Mouse (Mus musculus): ENCODE measurements around the gene Tmem81. TPM values are rescaled to one million over a fixed set of nuclear protein-coding genes. Genes with fewer than 3 reads are reported as not detected.

Gene Tmem81
- polyA plus RNA-seq, 1 experiment: 1.2 TPM

DNA sequence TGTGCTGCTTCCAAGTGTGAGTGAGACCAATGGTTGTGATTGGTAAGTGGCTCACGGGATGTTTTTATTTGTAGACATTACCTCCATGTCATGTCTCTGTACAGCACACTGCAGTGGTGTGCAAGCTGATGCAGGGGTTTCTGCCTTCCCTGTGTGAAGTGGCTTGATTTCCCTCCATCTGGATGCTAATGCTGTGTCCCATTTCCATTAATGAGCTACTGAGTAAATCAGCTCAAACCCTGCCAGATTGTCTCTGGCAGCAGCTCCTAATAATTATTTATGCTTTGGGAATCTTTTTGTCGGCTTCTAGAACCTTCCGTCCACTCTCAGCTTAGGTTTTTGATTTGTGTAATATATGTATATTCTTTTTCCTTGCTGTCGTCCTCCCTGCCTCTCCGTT, 875 bp upstream of the Tmem81 start:
- no peak overlapping the region for H3K27ac ChIP-seq (replicated peaks; ENCODE audit: low read depth, low read length)
- H3K4me1 ChIP-seq (ENCODE audit: control insufficient read depth, insufficient read depth, insufficient read length, low read length): no peaks in the 10 kb centered on the region

DNA sequence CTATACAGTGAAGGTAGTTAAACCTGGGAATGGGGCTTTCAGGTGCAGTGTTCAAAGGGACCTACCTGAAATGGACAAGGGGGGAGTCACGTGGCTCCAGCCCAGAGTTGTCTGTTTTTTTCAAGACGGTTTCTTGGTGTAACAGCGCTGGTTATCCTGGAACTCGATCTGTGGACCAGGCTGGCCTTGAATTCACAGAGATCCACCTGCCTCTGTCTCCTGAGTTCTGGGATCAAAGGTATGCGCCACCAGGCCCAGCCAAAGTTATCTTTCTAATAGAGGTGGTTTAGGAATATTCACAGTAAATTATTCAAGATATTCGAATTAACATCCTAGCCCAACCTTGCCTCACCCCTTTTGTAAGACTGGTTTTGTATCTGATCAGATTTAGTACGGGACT, 626 bp downstream of the Tmem81 start:
- no peak overlapping the region for H3K27ac ChIP-seq (replicated peaks; ENCODE audit: low read depth, low read length)
- no peak overlapping the region for H3K4me3 ChIP-seq (ENCODE audit: insufficient read depth, low read depth, low read length)
- no peaks in the 10 kb centered on the region for H3K4me1 ChIP-seq (ENCODE audit: control insufficient read depth, insufficient read depth, insufficient read length, low read length)

More for the DNA sequence above, 875 bp upstream of the Tmem81 start:
- no peak overlapping the region for H3K4me3 ChIP-seq (ENCODE audit: insufficient read depth, low read depth, low read length)

DNA sequence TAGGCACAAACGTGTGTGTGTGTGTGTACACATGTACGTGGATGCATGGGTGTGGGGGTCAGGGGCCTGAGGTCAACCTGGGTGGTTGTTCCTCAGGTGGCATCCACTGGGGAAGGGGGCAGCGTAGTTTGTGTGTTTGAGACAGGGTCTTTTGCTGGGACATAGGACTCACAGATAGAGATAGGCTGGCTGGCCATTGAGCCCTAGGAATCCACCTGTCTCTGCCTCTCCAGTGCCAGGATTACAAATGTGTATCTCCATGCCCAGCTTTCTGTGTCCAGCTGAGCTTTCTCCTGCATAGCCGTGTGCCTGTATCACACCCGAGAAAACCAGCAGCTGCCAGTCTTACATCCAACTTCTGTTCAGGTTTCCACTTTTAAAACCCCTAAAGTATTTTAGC, 3.7 kb downstream of the Tmem81 start:
- no peak overlapping the region for H3K4me3 ChIP-seq (ENCODE audit: insufficient read depth, low read depth, low read length)
- no peaks in the 10 kb centered on the region for H3K4me1 ChIP-seq (ENCODE audit: control insufficient read depth, insufficient read depth, insufficient read length, low read length)
- no peak overlapping the region for H3K27ac ChIP-seq (replicated peaks; ENCODE audit: low read depth, low read length)

DNA sequence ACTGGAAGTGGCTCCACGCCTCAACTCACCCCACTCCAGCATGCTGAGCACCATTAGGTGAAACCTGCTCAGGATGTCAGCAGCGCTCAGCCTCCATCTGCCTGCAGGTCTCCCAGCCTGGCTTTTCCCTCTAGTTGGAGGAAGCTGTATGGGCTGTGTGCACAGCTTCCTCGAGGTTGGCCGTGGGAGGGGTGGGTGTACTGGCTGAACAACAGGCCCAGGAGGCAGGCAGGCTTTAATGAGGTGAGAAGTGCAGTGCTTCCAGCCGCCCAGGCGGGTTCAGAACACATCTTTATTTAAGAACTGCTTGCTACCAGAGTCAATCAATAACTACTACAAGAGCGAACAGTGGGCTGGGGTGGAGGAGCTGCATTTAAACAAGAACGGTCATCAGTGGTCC, 5.5 kb downstream of the Tmem81 start:
- Histone ChIP-seq H3K4me1 (ENCODE audit: control insufficient read depth, insufficient read depth, insufficient read length, low read length) (no peaks in the 10 kb centered on the region), H3K27ac (replicated peaks; ENCODE audit: low read depth, low read length) (no peak overlapping the region), H3K4me3 (ENCODE audit: insufficient read depth, low read depth, low read length) (no peak overlapping the region)

DNA sequence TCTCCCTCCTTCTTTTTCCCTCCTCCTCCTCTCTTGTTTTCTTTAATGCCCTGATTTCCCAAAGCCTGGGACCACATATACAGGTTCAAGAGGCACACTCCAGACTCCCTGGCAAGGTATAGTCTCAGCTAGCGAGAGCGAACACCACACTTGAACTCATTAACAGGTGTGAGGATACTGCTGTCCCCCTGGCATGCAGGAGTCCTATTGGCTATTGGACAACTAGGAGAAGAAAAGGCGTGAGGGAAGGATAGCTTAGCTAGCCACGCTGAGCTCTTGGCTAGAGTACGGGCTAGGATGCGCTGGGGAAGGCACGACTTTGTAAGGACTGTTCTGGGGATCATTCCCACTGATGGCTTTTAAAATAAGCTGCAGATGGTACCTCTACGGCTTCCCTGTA, 6.1 kb downstream of the Tmem81 start:
- H3K4me3 ChIP-seq (ENCODE audit: insufficient read depth, low read depth, low read length): no peak overlapping the region
- H3K27ac ChIP-seq (replicated peaks; ENCODE audit: low read depth, low read length): no peak overlapping the region
- no peaks in the 10 kb centered on the region for H3K4me1 ChIP-seq (ENCODE audit: control insufficient read depth, insufficient read depth, insufficient read length, low read length)

DNA sequence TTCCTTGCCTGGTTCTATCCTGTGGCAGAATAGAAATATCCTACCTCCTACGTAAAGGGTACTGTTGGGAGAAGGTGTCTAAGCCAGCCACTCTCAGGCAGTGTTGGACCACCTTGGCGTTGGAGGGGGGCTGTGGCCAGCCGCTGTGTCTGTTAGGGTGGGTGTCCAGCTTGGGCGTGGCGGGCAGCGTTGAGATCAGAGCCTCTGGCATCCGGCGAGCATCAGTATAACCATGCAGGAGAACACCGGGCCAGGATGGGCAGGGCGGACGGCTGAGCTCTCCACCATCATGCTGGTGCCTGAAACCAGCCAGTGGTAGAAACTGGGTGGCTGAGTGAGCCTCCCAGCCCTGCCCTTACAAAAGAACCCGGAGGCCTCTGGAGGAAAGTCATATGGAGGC, 9.3 kb downstream of the Tmem81 start:
- no peak overlapping the region for H3K4me3 ChIP-seq (ENCODE audit: insufficient read depth, low read depth, low read length)
- H3K4me1 ChIP-seq (ENCODE audit: control insufficient read depth, insufficient read depth, insufficient read length, low read length): no peaks in the 10 kb centered on the region
- H3K27ac ChIP-seq (replicated peaks; ENCODE audit: low read depth, low read length): no peak overlapping the region

DNA sequence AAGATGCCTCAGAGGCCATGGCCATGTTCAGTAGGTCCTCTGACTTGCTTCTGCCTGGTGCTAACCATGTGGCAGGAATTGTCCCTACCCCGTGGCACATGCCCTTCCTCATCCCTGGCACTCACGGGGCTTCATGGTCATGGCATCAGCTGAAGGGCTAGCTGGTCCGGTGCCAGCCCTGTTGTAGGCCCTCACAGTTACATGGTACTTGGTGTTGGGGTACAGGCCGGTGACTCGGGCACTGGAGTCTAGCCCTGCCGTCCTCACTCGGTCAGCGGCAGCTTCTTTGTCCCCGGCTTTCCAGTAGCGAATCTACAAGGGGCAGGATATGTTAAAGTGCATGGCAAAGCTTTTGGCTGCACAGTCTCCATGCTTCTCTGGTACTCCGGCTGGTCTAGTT, 10.7 kb downstream of the Tmem81 start:
- H3K4me3 ChIP-seq (ENCODE audit: insufficient read depth, low read depth, low read length): no peak overlapping the region
- no peak overlapping the region for H3K27ac ChIP-seq (replicated peaks; ENCODE audit: low read depth, low read length)

DNA sequence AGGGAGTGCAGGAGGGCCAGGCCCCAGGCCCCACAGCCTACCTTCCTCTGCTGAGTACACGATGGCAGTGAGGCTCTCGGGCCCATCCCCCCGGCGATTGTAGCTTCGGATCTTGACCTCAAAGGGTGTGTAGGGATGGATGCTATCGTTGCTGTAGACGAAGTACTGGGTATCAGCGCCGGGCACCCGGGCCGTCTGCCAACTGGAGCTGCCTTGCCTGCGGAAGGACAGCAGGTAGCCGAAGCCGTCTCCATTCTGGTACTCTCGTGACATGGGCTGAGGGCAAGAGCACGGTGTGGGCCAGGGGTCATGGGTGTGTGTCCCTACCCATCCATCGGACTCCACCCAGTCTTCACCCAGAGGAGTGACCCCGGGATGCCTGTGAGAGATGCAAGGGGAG, 12.6 kb downstream of the Tmem81 start:
- Histone ChIP-seq H3K4me3 (ENCODE audit: insufficient read depth, low read depth, low read length) (no peak overlapping the region), H3K27ac (replicated peaks; ENCODE audit: low read depth, low read length) (no peak overlapping the region), H3K4me1 (ENCODE audit: control insufficient read depth, insufficient read depth, insufficient read length, low read length) (no peaks in the 10 kb centered on the region)

More for the DNA sequence above, 10.7 kb downstream of the Tmem81 start:
- no peaks in the 10 kb centered on the region for H3K4me1 ChIP-seq (ENCODE audit: control insufficient read depth, insufficient read depth, insufficient read length, low read length)

DNA sequence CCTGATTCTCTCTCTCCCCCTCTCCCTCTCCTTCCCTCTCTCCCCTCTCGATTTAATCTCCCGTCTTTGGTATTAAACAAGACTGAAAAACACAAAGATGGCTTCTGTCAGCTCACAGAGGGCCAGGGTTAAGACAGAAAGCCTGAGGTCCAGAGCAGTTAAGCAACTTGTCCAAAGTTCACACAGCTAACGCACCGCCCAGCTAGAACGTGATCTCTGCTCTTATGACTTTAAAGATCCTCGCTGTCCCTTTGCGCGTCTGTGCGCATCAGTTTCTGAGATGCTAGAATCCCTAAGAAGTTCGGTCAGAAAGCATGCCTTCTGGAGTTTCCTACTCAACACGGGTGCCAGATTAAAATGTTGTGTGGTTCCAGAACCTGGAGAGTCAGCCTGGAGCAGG, 13.7 kb downstream of the Tmem81 start:
- no peak overlapping the region for H3K27ac ChIP-seq (replicated peaks; ENCODE audit: low read depth, low read length)
- H3K4me1 ChIP-seq (ENCODE audit: control insufficient read depth, insufficient read depth, insufficient read length, low read length): no peaks in the 10 kb centered on the region
- no peak overlapping the region for H3K4me3 ChIP-seq (ENCODE audit: insufficient read depth, low read depth, low read length)

DNA sequence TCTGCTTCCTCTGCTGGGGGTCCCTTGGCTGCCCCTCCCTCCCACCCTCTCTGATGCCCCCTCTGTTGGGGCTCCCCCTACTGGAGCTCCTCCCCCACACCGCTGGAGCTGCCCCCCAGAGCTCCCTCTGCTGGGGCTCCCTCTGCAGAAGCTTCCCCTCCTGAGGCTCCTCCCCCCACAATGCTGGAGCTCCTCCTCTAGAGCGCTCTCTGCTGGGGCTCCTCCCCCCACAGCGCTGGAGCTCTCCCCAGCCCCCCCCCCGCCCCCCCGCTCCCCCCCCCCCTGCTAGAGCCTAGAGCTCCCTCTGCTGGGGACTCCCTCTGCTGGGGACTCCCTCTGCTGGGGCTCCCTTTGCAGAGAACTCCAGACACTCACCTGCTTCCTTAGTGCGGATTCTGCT, 14.7 kb downstream of the Tmem81 start:
- Histone ChIP-seq H3K27ac (replicated peaks; ENCODE audit: low read depth, low read length) (no peak overlapping the region), H3K4me1 (ENCODE audit: control insufficient read depth, insufficient read depth, insufficient read length, low read length) (no peaks in the 10 kb centered on the region), H3K4me3 (ENCODE audit: insufficient read depth, low read depth, low read length) (no peak overlapping the region)

DNA sequence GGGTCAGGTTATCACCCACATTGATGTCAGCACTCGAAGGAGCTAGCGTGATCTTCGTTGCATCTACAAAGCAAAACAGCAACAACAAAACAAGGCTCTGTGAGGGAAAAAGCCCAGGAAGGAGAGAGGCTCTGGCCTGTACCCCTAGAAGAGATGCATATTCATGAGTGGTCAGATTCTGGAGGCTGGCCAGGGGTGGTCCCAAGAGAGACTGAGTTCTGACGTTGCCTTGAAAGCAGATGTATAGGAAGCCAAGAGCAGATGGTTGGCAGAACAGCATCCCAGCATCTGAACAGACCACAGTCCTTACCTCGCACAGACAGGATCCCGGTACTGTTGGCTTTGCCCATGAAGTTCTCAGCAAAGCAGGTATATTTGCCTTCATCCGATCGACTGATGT, 17.0 kb downstream of the Tmem81 start:
- no peak overlapping the region for H3K4me3 ChIP-seq (ENCODE audit: insufficient read depth, low read depth, low read length)
- no peak overlapping the region for H3K27ac ChIP-seq (replicated peaks; ENCODE audit: low read depth, low read length)
- no peaks in the 10 kb centered on the region for H3K4me1 ChIP-seq (ENCODE audit: control insufficient read depth, insufficient read depth, insufficient read length, low read length)

DNA sequence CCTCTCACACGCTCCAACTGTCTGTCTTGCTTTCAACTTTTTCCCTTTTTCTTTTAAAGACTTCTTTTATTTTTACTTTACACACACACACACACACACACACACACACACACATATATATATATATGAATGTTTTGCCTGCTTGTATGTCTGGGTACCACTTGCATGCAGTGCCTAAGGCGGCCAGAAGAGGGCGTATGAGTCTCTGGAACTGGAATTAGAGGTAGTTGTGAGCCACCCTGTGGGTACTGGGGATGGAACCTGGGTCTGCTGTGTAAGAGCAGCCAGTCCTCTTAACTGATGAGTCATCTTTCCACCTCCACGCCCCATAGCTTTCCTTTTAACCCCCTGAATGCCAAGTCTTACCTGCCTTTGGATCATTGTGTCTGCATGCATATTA, 17.9 kb downstream of the Tmem81 start:
- no peak overlapping the region for H3K27ac ChIP-seq (replicated peaks; ENCODE audit: low read depth, low read length)
- H3K4me3 ChIP-seq (ENCODE audit: insufficient read depth, low read depth, low read length): no peak overlapping the region
- H3K4me1 ChIP-seq (ENCODE audit: control insufficient read depth, insufficient read depth, insufficient read length, low read length): no peaks in the 10 kb centered on the region

DNA sequence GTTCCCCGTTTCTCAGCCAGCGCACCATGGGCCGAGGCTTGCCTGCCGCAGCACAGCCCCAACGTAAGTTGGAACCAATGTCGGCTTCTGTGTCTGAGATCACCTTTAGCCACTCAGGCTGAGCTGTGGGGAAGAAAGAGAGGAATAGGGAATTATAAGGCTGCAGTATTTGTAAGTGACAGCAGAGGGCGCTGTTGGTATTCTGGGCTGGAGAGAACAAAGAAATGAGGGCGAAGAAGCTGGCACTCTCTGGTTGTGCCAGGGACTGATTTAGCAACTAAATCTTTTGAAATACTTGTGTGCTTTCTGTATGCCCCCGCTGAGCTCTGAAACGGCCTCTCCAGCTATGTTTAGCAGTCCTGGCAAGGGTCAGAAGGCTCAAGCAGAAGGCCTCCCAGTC, 19.8 kb downstream of the Tmem81 start:
- no peaks in the 10 kb centered on the region for H3K4me1 ChIP-seq (ENCODE audit: control insufficient read depth, insufficient read depth, insufficient read length, low read length)
- no peak overlapping the region for H3K27ac ChIP-seq (replicated peaks; ENCODE audit: low read depth, low read length)
- H3K4me3 ChIP-seq (ENCODE audit: insufficient read depth, low read depth, low read length): no peak overlapping the region

DNA sequence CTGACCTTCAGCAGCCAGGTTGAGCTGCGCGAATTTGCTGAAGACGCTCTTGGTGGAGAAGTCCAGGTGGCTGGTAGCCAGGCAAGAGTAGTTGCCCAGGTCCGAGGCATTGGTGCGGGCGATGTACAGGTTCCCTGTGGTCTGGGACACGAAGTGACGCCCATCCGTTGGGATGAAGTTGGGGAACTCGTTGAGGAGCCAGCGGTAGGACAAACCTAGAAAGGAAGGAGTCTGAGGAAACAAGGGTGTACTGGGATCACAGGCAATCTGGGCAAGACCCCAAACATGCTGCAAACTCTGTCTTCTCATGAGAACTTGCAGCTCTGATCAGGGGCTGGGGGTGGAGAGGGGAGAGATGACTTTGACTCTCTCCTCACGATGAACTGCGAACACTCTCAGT, 22.0 kb downstream of the Tmem81 start:
- no peak overlapping the region for H3K27ac ChIP-seq (replicated peaks; ENCODE audit: low read depth, low read length)
- H3K4me3 ChIP-seq (ENCODE audit: insufficient read depth, low read depth, low read length): no peak overlapping the region
- H3K4me1 ChIP-seq (ENCODE audit: control insufficient read depth, insufficient read depth, insufficient read length, low read length): no peaks in the 10 kb centered on the region

DNA sequence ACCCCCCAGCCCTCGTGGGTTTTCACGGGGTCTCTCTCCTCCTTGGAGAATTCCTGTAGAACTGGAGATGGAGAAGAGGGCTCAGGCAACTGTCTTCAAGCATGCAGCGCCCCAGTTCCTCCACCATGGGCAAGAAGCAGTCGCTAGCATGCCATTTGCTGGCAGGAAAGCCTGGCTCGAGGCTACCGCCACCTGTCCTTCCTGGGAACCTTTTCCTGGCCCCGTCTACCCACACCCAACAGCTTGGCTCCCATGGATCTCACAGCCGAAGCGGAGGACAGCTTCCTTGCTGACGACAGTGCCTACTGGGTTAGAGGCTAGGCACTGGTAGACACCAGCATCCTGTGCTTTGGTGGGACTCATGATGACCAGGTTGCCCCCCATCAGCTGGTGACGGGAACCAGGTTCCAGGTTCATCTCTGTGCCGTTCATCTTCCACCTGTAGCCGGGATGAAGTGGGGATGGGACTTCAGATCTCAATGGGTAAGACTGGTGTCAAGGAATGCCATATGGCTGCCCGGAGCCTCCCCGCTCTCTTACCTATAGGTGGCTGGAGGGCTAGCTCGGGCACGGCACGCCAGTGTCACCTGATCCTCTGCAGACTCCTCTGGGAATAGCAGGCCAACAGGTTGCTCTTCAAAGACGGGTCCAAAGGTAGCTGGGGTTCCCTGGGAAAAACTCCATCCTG, 22.8 kb downstream of the Tmem81 start:
- H3K4me1 ChIP-seq (ENCODE audit: control insufficient read depth, insufficient read depth, insufficient read length, low read length): no peaks in the 10 kb centered on the region
- no peak overlapping the region for H3K4me3 ChIP-seq (ENCODE audit: insufficient read depth, low read depth, low read length)
- no peak overlapping the region for H3K27ac ChIP-seq (replicated peaks; ENCODE audit: low read depth, low read length)

DNA sequence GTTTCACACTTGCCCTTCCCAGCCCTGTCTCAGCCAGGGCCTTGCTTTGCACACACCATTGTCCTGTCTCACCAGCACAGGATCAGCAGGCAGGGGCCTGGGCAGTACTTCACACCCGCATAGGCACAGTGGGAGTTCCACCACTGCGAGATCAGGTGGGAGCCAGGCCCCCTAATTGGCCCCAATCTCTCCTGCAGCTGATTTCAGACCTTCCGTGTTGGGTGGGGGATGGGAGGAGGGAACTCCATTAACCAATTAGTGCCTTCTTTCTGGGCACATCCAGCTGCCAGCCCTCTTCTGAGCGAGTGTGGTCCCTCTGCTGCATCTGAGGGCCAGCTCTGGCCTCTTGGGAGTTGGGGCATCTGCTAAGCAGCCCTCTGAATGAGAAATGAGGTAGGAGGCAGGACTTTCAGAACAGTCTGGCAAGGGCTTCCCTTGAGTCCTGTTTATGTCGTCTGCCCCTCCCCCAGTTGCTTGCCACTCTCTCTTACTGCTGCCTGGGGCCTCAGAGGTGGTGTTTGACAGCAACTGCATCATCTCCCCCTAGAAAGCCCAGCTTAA, 24.7 kb downstream of the Tmem81 start:
- H3K4me1 ChIP-seq (ENCODE audit: control insufficient read depth, insufficient read depth, insufficient read length, low read length): no peaks in the 10 kb centered on the region
- no peak overlapping the region for H3K4me3 ChIP-seq (ENCODE audit: insufficient read depth, low read depth, low read length)
- no peak overlapping the region for H3K27ac ChIP-seq (replicated peaks; ENCODE audit: low read depth, low read length)

Measured in brown adipose tissue, adult 24 weeks (tissue).